Mouse (Mus musculus) induced T-regulatory cell, adult 2 months (primary cell): Measurements from ENCODE around the gene Fat3.

Experiments used
- DNase-seq: peaks from one replicate; pipeline ENCODE4 v3.0.0-alpha.2; 2012; ENCODE audit warnings: low read depth

Gene Fat3

GRCm38 (mm10) chr9:15944182-15944581 lies 556.9 kb downstream of the Fat3 start:
- DNase-seq, result no peak

GRCm38 (mm10) chr9:15943486-15944153 lies 557.5 kb downstream of the Fat3 start:
- DNase-seq, result no peak

- DNase-seq, result no peak
Observed at GRCm38 (mm10) chr9:15941818-15942217, 559.3 kb downstream of the Fat3 start.

- DNase-seq, result no peak
Observed at GRCm38 (mm10) chr9:15940933-15941673, 560.0 kb downstream of the Fat3 start.

GRCm38 (mm10) chr9:15939594-15939993 lies 561.5 kb downstream of the Fat3 start:
- peak; percentile 2 for DNase-seq

GRCm38 (mm10) chr9:15937837-15938514 lies 563.1 kb downstream of the Fat3 start:
- DNase-seq, result no peak

GRCm38 (mm10) chr9:15930928-15931443 lies 570.1 kb downstream of the Fat3 start:
- no peak for DNase-seq

GRCm38 (mm10) chr9:15928331-15928730 lies 572.8 kb downstream of the Fat3 start:
- no peak for DNase-seq

- no peak for DNase-seq
Observed at GRCm38 (mm10) chr9:15927378-15928083, 573.6 kb downstream of the Fat3 start.

- DNase-seq, result no peak
Observed at GRCm38 (mm10) chr9:15925237-15925636, 575.8 kb downstream of the Fat3 start.

- no peak for DNase-seq
Observed at GRCm38 (mm10) chr9:15920271-15920670, 580.8 kb downstream of the Fat3 start.

- no peak for DNase-seq
Observed at GRCm38 (mm10) chr9:15919373-15920005, 581.6 kb downstream of the Fat3 start.

- DNase-seq, result no peak
Observed at GRCm38 (mm10) chr9:15916600-15916999, 584.5 kb downstream of the Fat3 start.

- DNase-seq, result no peak
Observed at GRCm38 (mm10) chr9:15912735-15913134, 588.4 kb downstream of the Fat3 start.

- DNase-seq, result no peak
Observed at GRCm38 (mm10) chr9:15909397-15910113, 591.5 kb downstream of the Fat3 start.

GRCm38 (mm10) chr9:15903948-15904750 lies 596.9 kb downstream of the Fat3 start:
- DNase-seq, result no peak

GRCm38 (mm10) chr9:15898112-15898511 lies 603.0 kb downstream of the Fat3 start:
- DNase-seq, result no peak

- no peak for DNase-seq
Observed at GRCm38 (mm10) chr9:15886756-15887155, 614.3 kb downstream of the Fat3 start.

GRCm38 (mm10) chr9:15880754-15881153 lies 620.3 kb downstream of the Fat3 start:
- DNase-seq, result peak; percentile 1

GRCm38 (mm10) chr9:15880160-15880603 lies 620.9 kb downstream of the Fat3 start:
- DNase-seq, result peak; percentile 61
